7 mouse cellular contexts compared by ENCODE assay signal in the genomic region with DNA sequence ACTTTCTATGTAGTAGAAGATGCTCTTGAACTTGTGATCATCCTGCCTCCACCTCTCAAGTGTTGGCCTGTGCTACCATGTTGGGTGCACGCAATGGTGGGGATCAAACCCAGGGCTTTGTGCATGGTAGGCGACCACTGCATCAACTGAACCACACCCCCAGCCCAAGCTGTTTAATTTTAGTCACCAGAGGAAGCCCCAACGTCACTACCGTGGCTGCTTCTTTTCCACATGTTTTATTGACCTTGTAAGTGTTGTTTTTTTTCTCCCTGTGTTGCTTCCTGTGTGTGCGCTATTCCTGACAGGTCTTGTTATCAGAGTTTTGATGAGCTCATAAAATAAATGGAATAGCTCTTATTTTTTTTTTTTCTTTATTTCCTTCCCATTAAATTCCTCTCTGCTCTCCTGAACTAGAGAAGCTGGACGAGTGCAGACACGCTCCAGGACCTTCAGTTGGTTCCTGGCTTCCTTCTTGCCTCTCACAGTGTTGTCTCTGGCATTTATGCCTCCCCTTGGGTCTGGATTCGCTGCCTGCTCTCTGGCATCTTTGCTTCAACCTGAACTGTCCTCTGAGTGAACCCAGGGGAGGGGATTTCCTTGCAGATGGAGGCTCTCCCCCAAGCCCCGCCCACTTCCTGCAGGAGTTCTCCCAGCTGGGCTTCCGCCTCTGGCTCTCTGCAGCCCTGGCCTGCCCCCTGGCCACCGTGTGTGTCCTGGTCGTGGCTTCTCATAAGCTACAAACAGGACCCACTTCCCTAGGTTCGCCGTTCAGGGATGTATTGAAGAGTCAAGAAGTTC.
DNase-seq lines count a peak whose midpoint lies in the region; ATAC-seq and TF ChIP-seq lines count a peak whose summit lies in the region.

No protein-coding gene starts in this region.

- no peak overlapping the region for H3K4me3 ChIP-seq in ES-Bruce4 (ENCODE audit: low read depth, low read length)
- H3K4me3 ChIP-seq in stomach, embryonic 14.5 days (ENCODE audit: low read depth, low read length) = no peak overlapping the region; the same call in 1 of the 2 replicates

- H3K9ac ChIP-seq in ES-Bruce4 (ENCODE audit: low read depth, poor library complexity, severe bottlenecking) = no peak overlapping the region
- H3K9ac ChIP-seq in stomach, embryonic 14.5 days (replicated peaks; ENCODE audit: low read depth, low read length) = no peak overlapping the region

- no peaks in the 10 kb centered on the region for H3K27me3 ChIP-seq in ES-Bruce4 (ENCODE audit: control insufficient read depth, insufficient read depth, low read length, poor library complexity, severe bottlenecking)
- H3K27me3 ChIP-seq in stomach, embryonic 14.5 days (ENCODE audit: control insufficient read depth, insufficient read depth, low read length) = no peaks in the 10 kb centered on the region

- no peaks in the 10 kb centered on the region for H3K36me3 ChIP-seq in ES-Bruce4 (ENCODE audit: control insufficient read depth, insufficient read depth, low read length, poor library complexity, severe bottlenecking)
- no peaks in the 10 kb centered on the region for H3K36me3 ChIP-seq in stomach, embryonic 14.5 days (ENCODE audit: control insufficient read depth, insufficient read depth, low read length)

- TF ChIP-seq EP300 in ES-Bruce4 (IDR thresholded peaks at IDR 0.05; ENCODE audit: insufficient read depth, low read depth, low read length) = no peak

- TF ChIP-seq CTCF in ES-Bruce4 (IDR thresholded peaks at IDR 0.05; ENCODE audit: low read depth, low read length) = peak; percentile 9

- DNase-seq in adrenal gland, postnatal 10 days = peak; percentile 76
- DNase-seq in heart, adult 11 months = peak; percentile 99
- peak; percentile 82 for DNase-seq in kidney, adult 9 months
- DNase-seq in lung, postnatal 14 days = peak; percentile 73
- no peak for DNase-seq in layer of hippocampus, adult 9-10 months (ENCODE audit: low spot score)

- peak overlapping the region; percentile 19 for H3K4me2 ChIP-seq in stomach, embryonic 14.5 days (replicated peaks; ENCODE audit: low read depth, low read length)

- H3K4me1 ChIP-seq in ES-Bruce4 (ENCODE audit: control insufficient read depth, insufficient read depth, low read length) = no peaks in the 10 kb centered on the region
- peaks cover 12% of the 10 kb centered on the region for H3K4me1 ChIP-seq in stomach, embryonic 14.5 days (ENCODE audit: control insufficient read depth, insufficient read depth, low read length)

- WGBS in stomach, embryonic 14.5 days = 17% methylated on average over 14 of the region's 14 CpGs

- TF ChIP-seq POLR2A in ES-Bruce4 (IDR thresholded peaks at IDR 0.05; ENCODE audit: insufficient read depth, low read length) = no peak

- ATAC-seq in stomach, embryonic 14.5 days (ENCODE audit: insufficient number of reproducible peaks, insufficient read depth, low FRiP score, low read depth) = peak; percentile 90

- H3K27ac ChIP-seq in ES-Bruce4 (ENCODE audit: insufficient read depth, low read length) = no peak overlapping the region
- peak overlapping the region; percentile 49 for H3K27ac ChIP-seq in stomach, embryonic 14.5 days (ENCODE audit: low read length)

- H3K9me3 ChIP-seq in ES-Bruce4 (replicated peaks; ENCODE audit: control insufficient read depth, insufficient read depth, low read length, poor library complexity, severe bottlenecking) = no peaks in the 10 kb centered on the region
- H3K9me3 ChIP-seq in stomach, embryonic 14.5 days (ENCODE audit: control insufficient read depth, low read depth, low read length) = no peaks in the 10 kb centered on the region
